Mouse (Mus musculus) common myeloid progenitor, adult 5-6 weeks (primary cell): ENCODE measurements at regions not wholly inside any gene's neighbourhood (a gene's known extent, or its start where the extent isn't known, plus 50 kb on each side); places are given as distances from the start of the nearest gene placed in this dataset.

Experiments
- ATAC-seq: replicated peaks from 2 replicates; pipeline ENCODE4 v1.8.0; 2016; ENCODE audit warnings: low read depth, mild to moderate bottlenecking, moderate TSS enrichment, inconsistent platforms; ENCODE audit not compliant: poor library complexity, severe bottlenecking

- no peak for ATAC-seq
Measured at GRCm38 (mm10) chr14:15273107-15273506, 165.7 kb downstream of the Lrrc3b start.

GRCm38 (mm10) chr14:15272364-15272763 lies 166.4 kb downstream of the Lrrc3b start:
- no peak for ATAC-seq

- ATAC-seq: 0 out of 2 replicates have a peak, but pooled peaks have one; percentile 36
Measured at GRCm38 (mm10) chr14:15266287-15266686, 172.5 kb downstream of the Lrrc3b start.

- no peak for ATAC-seq
Measured at GRCm38 (mm10) chr14:15262996-15263395, 175.8 kb downstream of the Lrrc3b start.

- ATAC-seq: no peak
Measured at GRCm38 (mm10) chr14:15255729-15256128, 183.1 kb downstream of the Lrrc3b start.

GRCm38 (mm10) chr14:15205626-15206025 lies 233.2 kb downstream of the Lrrc3b start:
- 0 out of 2 replicates have a peak, but pooled peaks have one; percentile 52 for ATAC-seq

- ATAC-seq: peak; percentile 52
Measured at GRCm38 (mm10) chr14:15204284-15204683, 234.5 kb downstream of the Lrrc3b start.
